Mouse (Mus musculus) myocyte (in vitro differentiated cells): ENCODE data around the gene Slc1a1. TPM values are rescaled to one million over a fixed set of nuclear protein-coding genes. Genes with fewer than 3 reads are reported as not detected.
A peak's percentile ranks its signal among the peaks of the same experiment; 100 is the strongest.

Experiments
- H3K27me3 ChIP-seq: one replicate; pipeline ENCODE4 v1.6.1; 2011; ENCODE audit not compliant: control insufficient read depth, insufficient read depth, insufficient read length
- H3K36me3 ChIP-seq: one replicate; pipeline ENCODE4 v1.6.1; 2011; ENCODE audit not compliant: control insufficient read depth, insufficient read depth
- H3K4me2 ChIP-seq: one replicate; pipeline ENCODE4 v1.6.1; 2011; ENCODE audit warnings: low read depth, control low read depth
- H3K4me3 ChIP-seq: one replicate; pipeline ENCODE4 v1.5.1; 2011; ENCODE audit warnings: mild to moderate bottlenecking, control low read depth, moderate library complexity
- H3K79me2 ChIP-seq: one replicate; pipeline ENCODE4 v1.6.1; 2011; ENCODE audit not compliant: control insufficient read depth, insufficient read depth
- H3ac ChIP-seq: one replicate; pipeline ENCODE4 v1.6.1; 2011; ENCODE audit not compliant: control insufficient read depth, insufficient read length
- CEBPB ChIP-seq: IDR thresholded peaks from 2 replicates; pipeline ENCODE4 v1.6.1; 2011; ENCODE audit warnings: mild to moderate bottlenecking, moderate library complexity; ENCODE audit not compliant: poor library complexity, insufficient read depth, severe bottlenecking
- E2F4 ChIP-seq: IDR thresholded peaks from one replicate; pipeline ENCODE4 v1.6.1; 2011; ENCODE audit warnings: mild to moderate bottlenecking, control low read depth, moderate library complexity; ENCODE audit not compliant: insufficient read depth
- MAX ChIP-seq: IDR thresholded peaks from one replicate; pipeline ENCODE4 v1.6.1; 2011; ENCODE audit warnings: low read depth, mild to moderate bottlenecking, control low read depth
- MYOD1 ChIP-seq, 3 experiments: IDR thresholded peaks; one replicate each; pipeline ENCODE4 v1.6.1; 2011; ENCODE audit warnings: control low read depth in 2 of 3, low read depth in 2 of 3, mild to moderate bottlenecking in 2 of 3, moderate library complexity in 1 of 3; ENCODE audit not compliant: insufficient read length in 2 of 3, control insufficient read depth in 1 of 3
- MYOG ChIP-seq, 3 experiments: IDR thresholded peaks; one replicate each; pipeline ENCODE4 v1.6.1; 2011; ENCODE audit warnings: control low read depth in 2 of 3, low read depth in 2 of 3, mild to moderate bottlenecking in 2 of 3; ENCODE audit not compliant: insufficient read length in 2 of 3, control insufficient read depth in 1 of 3, insufficient read depth in 1 of 3
- POLR2A ChIP-seq: IDR thresholded peaks from one replicate; pipeline ENCODE4 v1.6.1; 2011; ENCODE audit warnings: low read depth, mild to moderate bottlenecking, control low read depth, moderate library complexity; ENCODE audit not compliant: insufficient read length
- POLR2AphosphoS2 ChIP-seq: IDR thresholded peaks from one replicate; pipeline ENCODE4 v1.6.1; 2011; ENCODE audit warnings: low read depth, control low read depth; ENCODE audit not compliant: insufficient read length
- REST ChIP-seq: IDR thresholded peaks from one replicate; pipeline ENCODE4 v1.6.1; 2011; ENCODE audit warnings: mild to moderate bottlenecking, control low read depth, moderate library complexity; ENCODE audit not compliant: insufficient read depth, insufficient read length
- SRF ChIP-seq: IDR thresholded peaks from one replicate; pipeline ENCODE4 v1.6.1; 2011; ENCODE audit warnings: low read depth; ENCODE audit not compliant: control insufficient read depth, insufficient read length
- TCF12 ChIP-seq: IDR thresholded peaks from one replicate; pipeline ENCODE4 v1.6.1; 2011; ENCODE audit warnings: mild to moderate bottlenecking, control low read depth; ENCODE audit not compliant: poor library complexity, insufficient read depth, severe bottlenecking
- TCF3 ChIP-seq: IDR thresholded peaks from one replicate; pipeline ENCODE4 v1.6.1; 2011; ENCODE audit warnings: low read depth, control low read depth; ENCODE audit not compliant: insufficient read length
- USF1 ChIP-seq: IDR thresholded peaks from one replicate; pipeline ENCODE4 v1.6.1; 2011; ENCODE audit warnings: low read depth, mild to moderate bottlenecking, control low read depth, moderate library complexity
- polyA plus RNA-seq: library from polyadenylated mRNA; unstranded; fragments of >200 nt; fragmentation: generic; extraction: Trizol; gene quantifications from one replicate; pipeline ENCODE4 v1.2.1, GENCODE M21; 2012; ENCODE audit warnings: missing spikeins

Slc1a1 gene
- not detected for polyA plus RNA-seq

DNA sequence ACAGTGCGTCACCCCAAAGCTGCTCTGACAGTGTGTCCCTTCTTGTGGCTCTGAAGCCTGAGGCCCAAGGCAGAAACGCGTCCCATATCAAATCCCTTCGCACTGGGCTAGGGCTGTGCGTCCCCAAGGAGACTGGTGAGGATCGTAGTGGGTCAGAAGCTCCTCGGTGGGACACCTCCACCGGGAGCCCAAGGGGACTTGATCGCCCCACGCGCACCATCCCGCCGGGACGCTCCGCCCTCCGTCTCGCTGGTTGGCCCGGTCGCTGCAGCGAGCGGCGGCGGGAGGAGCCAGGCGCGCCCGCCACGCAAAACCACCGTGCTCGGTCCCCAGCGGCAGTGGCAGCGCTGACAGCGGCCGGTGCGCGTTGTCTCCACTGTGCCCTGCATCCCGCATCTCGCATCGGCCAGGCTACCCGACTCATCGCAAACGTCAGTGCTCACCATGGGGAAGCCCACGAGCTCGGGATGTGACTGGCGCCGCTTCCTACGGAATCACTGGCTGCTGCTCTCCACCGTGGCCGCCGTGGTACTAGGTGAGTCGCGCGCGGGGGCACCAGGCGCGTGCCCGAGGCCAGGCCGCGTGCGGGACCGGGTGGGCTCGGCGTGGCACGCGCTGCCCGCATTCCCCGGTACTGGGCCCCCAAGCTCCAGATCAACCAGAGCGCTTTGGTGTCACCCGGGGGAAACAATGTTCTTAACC is at the start of gene Slc1a1:
TSS of gene Slc1a1 (plus strand) at position 252 of the 702 bp plus-strand sequence.
- H3K4me3 ChIP-seq, result no peak within 1 kb of the TSS
- no peaks in the 10 kb centered on the region for H3K79me2 ChIP-seq
- no peak within 1 kb of the TSS for H3ac ChIP-seq
- no peaks in the 10 kb centered on the region for H3K36me3 ChIP-seq
- no peak within 1 kb of the TSS for H3K4me2 ChIP-seq
- H3K27me3 ChIP-seq, result peaks cover 29% of the 10 kb centered on the region
- no peak for TF ChIP-seq POLR2A
- no peak for TF ChIP-seq POLR2AphosphoS2
- no peak for TF ChIP-seq REST
- TF ChIP-seq TCF12, result no peak
- TF ChIP-seq E2F4, result no peak
- TF ChIP-seq CEBPB, result no peak
- TF ChIP-seq MYOG (IDR thresholded peaks at IDR 0.05; ENCODE audit: control insufficient read depth in 1 of 3, insufficient read depth in 1 of 3, insufficient read length in 2 of 3, low read depth in 2 of 3), result no peak
- TF ChIP-seq MAX, result no peak
- TF ChIP-seq MYOD1 (IDR thresholded peaks at IDR 0.05; ENCODE audit: control insufficient read depth in 1 of 3, insufficient read length in 2 of 3, low read depth in 2 of 3), result no peak
- no peak for TF ChIP-seq SRF
- no peak for TF ChIP-seq TCF3
- no peak for TF ChIP-seq USF1

DNA sequence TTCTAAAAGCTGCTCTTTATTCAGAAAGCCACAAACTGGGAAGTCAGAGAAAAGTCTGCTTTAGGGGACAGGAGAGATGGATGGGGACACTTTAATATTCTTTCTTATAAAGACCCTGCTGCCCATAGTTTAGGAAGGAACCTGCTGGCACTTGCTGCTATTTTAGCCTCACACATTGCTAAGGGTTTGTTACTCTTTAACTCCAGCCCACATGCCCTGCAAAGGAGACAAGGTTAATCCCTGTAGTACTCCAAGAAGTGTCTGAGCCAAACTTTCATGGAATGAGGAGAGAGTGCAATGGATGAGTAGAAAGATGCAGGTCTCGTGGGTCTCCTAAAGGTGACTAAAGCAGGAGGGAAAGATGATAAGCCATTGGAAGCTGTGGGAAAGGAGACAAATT is 44.7 kb upstream of the Slc1a1 start:
- H3K4me2 ChIP-seq, result no peak overlapping the region
- H3ac ChIP-seq, result no peak overlapping the region
- no peaks in the 10 kb centered on the region for H3K36me3 ChIP-seq
- H3K27me3 ChIP-seq, result no peaks in the 10 kb centered on the region
- H3K79me2 ChIP-seq, result no peaks in the 10 kb centered on the region
- TF ChIP-seq SRF, result no peak
- no peak for TF ChIP-seq TCF12
- no peak overlapping the region for H3K4me3 ChIP-seq

DNA sequence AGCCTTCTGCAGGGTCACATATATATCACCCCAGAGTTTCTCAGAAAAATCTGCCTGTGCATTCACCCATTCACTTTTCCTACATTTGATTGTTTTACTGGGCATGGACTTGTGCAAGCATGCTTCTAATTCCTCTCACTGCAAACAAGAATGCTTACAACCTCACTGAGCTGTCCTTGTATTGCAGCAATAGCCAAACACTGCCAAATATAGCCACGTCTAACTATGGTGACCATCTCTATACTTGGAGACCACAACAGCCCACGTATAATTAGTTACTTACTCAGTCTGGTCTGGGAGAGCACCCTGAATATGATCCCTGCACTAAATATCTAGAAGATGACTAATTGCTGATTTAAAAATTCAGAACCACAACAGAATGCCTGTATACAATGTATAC is 41.5 kb upstream of the Slc1a1 start:
- Histone ChIP-seq H3ac (no peak overlapping the region), H3K36me3 (no peaks in the 10 kb centered on the region), H3K4me3 (no peak overlapping the region), H3K79me2 (no peaks in the 10 kb centered on the region), H3K4me2 (no peak overlapping the region), H3K27me3 (no peaks in the 10 kb centered on the region)
- TF ChIP-seq CEBPB, result peak; percentile 30; the same call in 1 of the 2 replicates
- TF ChIP-seq TCF3, result no peak
- peak; percentile 51 for TF ChIP-seq SRF

DNA sequence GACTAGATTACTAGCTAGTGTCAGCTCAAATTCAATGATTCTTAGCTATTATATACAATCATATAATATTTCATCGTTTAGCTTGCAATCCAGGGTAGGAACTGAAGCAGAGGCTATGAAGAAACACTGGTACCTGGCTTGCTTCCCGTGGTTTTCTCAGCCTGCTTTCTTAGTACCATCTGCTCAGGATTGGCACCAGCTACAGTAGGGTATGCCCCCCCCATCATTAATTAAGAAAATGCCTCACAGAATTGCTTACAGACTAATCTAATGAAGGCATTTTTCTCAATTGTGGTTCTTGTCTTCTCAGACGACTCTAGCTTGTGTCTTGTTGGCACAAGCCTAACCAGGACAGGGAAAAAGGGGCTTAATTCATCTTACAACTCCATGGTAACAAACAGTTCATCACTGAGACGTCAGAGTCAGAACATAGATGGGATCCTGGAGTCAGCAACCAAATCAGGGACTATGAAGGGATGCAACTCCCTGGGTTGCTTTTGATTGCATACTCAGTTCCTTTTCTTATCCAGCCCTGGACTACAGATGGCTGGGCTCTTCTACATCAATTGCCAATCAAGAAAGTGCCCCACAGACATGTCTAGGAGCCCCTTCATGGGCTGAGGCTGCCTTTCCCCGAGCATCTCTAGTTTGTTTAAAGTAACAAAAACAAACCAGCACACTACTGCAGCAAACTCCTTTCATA is 38.6 kb upstream of the Slc1a1 start:
- no peak overlapping the region for H3K4me2 ChIP-seq
- no peaks in the 10 kb centered on the region for H3K36me3 ChIP-seq
- H3ac ChIP-seq, result no peak overlapping the region
- H3K27me3 ChIP-seq, result peaks cover 6% of the 10 kb centered on the region
- H3K79me2 ChIP-seq, result no peaks in the 10 kb centered on the region
- H3K4me3 ChIP-seq, result no peak overlapping the region
- TF ChIP-seq POLR2A, result no peak
- no peak for TF ChIP-seq SRF
- no peak for TF ChIP-seq CEBPB
- no peak for TF ChIP-seq REST
- TF ChIP-seq MYOD1 (IDR thresholded peaks at IDR 0.05; ENCODE audit: control insufficient read depth in 1 of 3, insufficient read length in 2 of 3, low read depth in 2 of 3), result no peak
- TF ChIP-seq TCF12, result no peak
- no peak for TF ChIP-seq USF1
- TF ChIP-seq POLR2AphosphoS2, result no peak
- TF ChIP-seq MYOG (IDR thresholded peaks at IDR 0.05; ENCODE audit: control insufficient read depth in 1 of 3, insufficient read depth in 1 of 3, insufficient read length in 2 of 3, low read depth in 2 of 3), result no peak
- TF ChIP-seq MAX, result no peak
- TF ChIP-seq TCF3, result no peak
- TF ChIP-seq E2F4, result no peak

DNA sequence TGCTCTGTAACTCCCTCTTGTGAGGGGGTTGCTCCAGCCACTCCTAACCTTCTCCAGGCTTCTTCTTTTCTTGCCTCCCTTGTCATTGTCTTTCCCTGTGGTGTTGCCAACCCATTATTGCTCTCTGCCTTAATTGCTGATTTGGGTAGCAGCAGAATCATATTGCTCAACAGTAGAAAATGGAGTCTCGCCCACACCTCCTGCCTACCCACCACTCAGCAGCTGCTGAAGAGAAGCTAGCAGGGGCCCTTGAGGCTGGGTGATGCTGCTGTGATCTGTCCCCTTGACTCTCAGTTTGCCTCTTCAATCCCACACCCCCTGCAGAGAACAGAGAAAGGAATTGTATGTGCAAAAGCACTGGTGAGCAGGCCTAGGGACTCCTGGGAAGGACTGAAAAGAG is 37.9 kb upstream of the Slc1a1 start:
- TF ChIP-seq MYOG (IDR thresholded peaks at IDR 0.05; ENCODE audit: control insufficient read depth in 1 of 3, insufficient read depth in 1 of 3, insufficient read length in 2 of 3, low read depth in 2 of 3), result no peak
- no peak for TF ChIP-seq E2F4
- TF ChIP-seq TCF12, result no peak
- TF ChIP-seq USF1, result no peak
- no peak for TF ChIP-seq MAX
- no peak for TF ChIP-seq POLR2A
- TF ChIP-seq POLR2AphosphoS2, result no peak
- no peak for TF ChIP-seq TCF3
- TF ChIP-seq CEBPB, result no peak
- TF ChIP-seq MYOD1 (IDR thresholded peaks at IDR 0.05; ENCODE audit: control insufficient read depth in 1 of 3, insufficient read length in 2 of 3, low read depth in 2 of 3), result no peak
- no peak for TF ChIP-seq SRF
- TF ChIP-seq REST, result no peak
- Histone ChIP-seq H3K36me3 (no peaks in the 10 kb centered on the region), H3ac (no peak overlapping the region), H3K4me3 (no peak overlapping the region), H3K79me2 (no peaks in the 10 kb centered on the region), H3K4me2 (no peak overlapping the region), H3K27me3 (peaks cover 6% of the 10 kb centered on the region)
